Mouse (Mus musculus) heart, postnatal 0 days (tissue): ENCODE measurements at regions not wholly inside any gene's neighbourhood (a gene's known extent, or its start where the extent isn't known, plus 50 kb on each side); places are given as distances from the start of the nearest gene placed in this dataset. TPM values are rescaled to one million over a fixed set of nuclear protein-coding genes. Genes with fewer than 3 reads are reported as not detected.

Experiments used
- ATAC-seq: fragments of 200-750 bp; cut with Nextera tagmentation; 2 replicates; pipeline ENCODE4 v1.8.0; 2017; ENCODE audit warnings: low read depth, moderate number of reproducible peaks, moderate library complexity; ENCODE audit not compliant: insufficient read depth
- DNase-seq: peaks from one replicate; pipeline ENCODE4 v3.0.0-alpha.2; 2016; ENCODE audit warnings: low spot score
- H3K27ac ChIP-seq: fragments of 300-500 bp; sonication (generic); 2 replicates; pipeline ENCODE4 v1.5.1; 2014; ENCODE audit warnings: low read depth, mild to moderate bottlenecking
- H3K27me3 ChIP-seq: fragments of 300-500 bp; sonication (generic); 2 replicates; pipeline ENCODE4 v1.6.1; 2014; ENCODE audit warnings: low read length, mixed read lengths; ENCODE audit not compliant: control insufficient read depth, insufficient read depth
- H3K36me3 ChIP-seq: fragments of 300-500 bp; sonication (generic); replicated peaks from 2 replicates; pipeline ENCODE4 v1.6.1; 2014; ENCODE audit warnings: low read length, mixed read lengths; ENCODE audit not compliant: control insufficient read depth, insufficient read depth
- H3K4me1 ChIP-seq: fragments of 300-500 bp; sonication (generic); 2 replicates; pipeline ENCODE4 v1.6.1; 2014; ENCODE audit warnings: antibody characterized with exemption; ENCODE audit not compliant: control insufficient read depth, insufficient read depth
- H3K4me2 ChIP-seq: fragments of 300-500 bp; sonication (generic); 2 replicates; pipeline ENCODE4 v1.6.1; 2014; ENCODE audit warnings: low read depth, mild to moderate bottlenecking, low read length, moderate library complexity
- H3K4me3 ChIP-seq: fragments of 300-500 bp; sonication (generic); 2 replicates; pipeline ENCODE4 v1.5.1; 2014; ENCODE audit warnings: low read depth, low read length
- H3K9ac ChIP-seq: fragments of 300-500 bp; sonication (generic); replicated peaks from 2 replicates; pipeline ENCODE4 v1.6.1; 2014; ENCODE audit warnings: low read depth, low read length, mixed read lengths
- H3K9me3 ChIP-seq: fragments of 300-500 bp; sonication (generic); replicated peaks from 2 replicates; pipeline ENCODE4 v1.6.1; 2016; ENCODE audit warnings: low read length; ENCODE audit not compliant: control insufficient read depth
- CTCF ChIP-seq: IDR thresholded peaks from 2 replicates; pipeline ENCODE4 v1.5.1; 2016; ENCODE audit warnings: antibody characterized with exemption, control low read depth, low read depth
- EP300 ChIP-seq: IDR thresholded peaks from 2 replicates; pipeline ENCODE4 v1.6.1; 2016; ENCODE audit warnings: antibody characterized with exemption, low read depth
- WGBS: fragments of 180-500 bp; shearing (Covaris S2); extraction: QIAGEN DNeasy Blood & Tissue Kit; methylation state at CpG from one replicate; pipeline ENCODE4 v1.1.7; 2014; 5-methylcytosine and 5-hydroxymethylcytosine counted together
- microRNA-seq: library from miRNA; unstranded; fragments of <30 nt; microRNA quantifications from one replicate; pipeline ENCODE4, GENCODE M21; 2016

DNA sequence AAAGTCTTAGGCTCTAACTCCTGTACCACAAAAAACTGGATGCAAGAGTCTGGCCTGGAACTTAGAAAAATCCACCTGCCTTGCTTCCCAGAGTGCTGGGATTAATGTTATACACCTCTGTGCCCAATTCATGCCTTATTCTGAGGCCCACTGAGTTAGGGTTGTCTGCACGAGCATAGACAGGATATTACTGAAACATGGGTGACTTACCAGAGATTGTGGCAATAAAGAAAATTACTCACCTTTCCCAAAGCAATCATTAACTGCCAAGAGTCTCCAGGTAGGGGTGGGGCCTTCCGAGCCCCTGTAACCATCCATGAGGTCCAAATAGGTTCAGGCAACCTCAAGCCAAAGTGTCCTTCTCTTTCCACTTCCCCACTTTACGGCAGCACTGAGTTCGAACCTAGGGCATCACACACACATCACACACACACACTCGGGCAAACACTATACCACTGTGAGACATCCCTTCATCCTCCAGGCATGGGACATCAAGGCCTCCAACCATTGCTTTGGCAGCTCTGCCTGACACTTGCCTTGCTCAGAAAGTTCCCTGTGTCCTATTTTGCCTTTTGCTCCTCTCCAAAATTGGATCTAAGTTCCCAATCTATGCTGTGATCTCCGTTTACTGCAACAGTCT, 53.7 kb upstream of the Peli1 start:
- no peak overlapping the region for H3K9ac ChIP-seq
- H3K4me2 ChIP-seq, result no peak overlapping the region
- no peaks in the 10 kb centered on the region for H3K9me3 ChIP-seq
- H3K27ac ChIP-seq, result no peak overlapping the region
- WGBS, result 92% methylated on average over 6 of the region's 6 CpGs
- peaks cover 18% of the 10 kb centered on the region for H3K4me1 ChIP-seq
- H3K4me3 ChIP-seq, result no peak overlapping the region
- no peak for ATAC-seq
- no peaks in the 10 kb centered on the region for H3K36me3 ChIP-seq
- TF ChIP-seq EP300 (no peak), CTCF (no peak)
- no peaks in the 10 kb centered on the region for H3K27me3 ChIP-seq
- DNase-seq, result no peak

DNA sequence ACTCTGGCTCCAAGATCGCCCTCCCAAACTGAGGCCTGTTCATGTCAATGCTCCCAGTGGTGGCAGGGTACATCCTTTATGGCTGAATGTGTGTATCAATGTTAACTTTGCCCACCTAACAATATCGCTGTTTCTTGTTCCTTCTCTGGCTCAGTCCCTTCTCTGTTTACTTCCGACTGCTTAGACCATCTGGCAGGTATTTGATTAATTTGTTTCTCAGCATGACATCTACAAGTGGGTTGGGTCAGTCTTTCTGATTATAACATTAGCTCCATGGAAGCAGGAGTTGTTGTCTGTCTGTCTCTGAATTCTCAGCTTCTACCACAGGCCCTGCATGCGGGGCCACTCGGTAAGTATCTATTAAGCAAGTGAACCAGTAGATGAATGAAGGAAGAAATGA, 49.9 kb upstream of the Peli1 start:
- H3K36me3 ChIP-seq, result no peaks in the 10 kb centered on the region
- H3K4me2 ChIP-seq, result no peak overlapping the region
- no peak for ATAC-seq
- no peak overlapping the region for H3K9ac ChIP-seq
- no peaks in the 10 kb centered on the region for H3K27me3 ChIP-seq
- H3K9me3 ChIP-seq, result no peaks in the 10 kb centered on the region
- H3K27ac ChIP-seq, result no peak overlapping the region
- DNase-seq, result no peak
- peaks cover 13% of the 10 kb centered on the region for H3K4me1 ChIP-seq
- 92% methylated on average over 5 of the region's 5 CpGs for WGBS
- no peak overlapping the region for H3K4me3 ChIP-seq
- TF ChIP-seq CTCF (no peak), EP300 (no peak)

Small RNA genes in the stretch of these regions (microRNA-seq; reads per million reads assigned to microRNA genes)
- not detected for gene Gm23681
